Mouse (Mus musculus) ES-Bruce4 (cell line): ENCODE measurements around the gene Tbc1d7. TPM values are rescaled to one million over a fixed set of nuclear protein-coding genes. Genes with fewer than 3 reads are reported as not detected.

Experiments
- H3K27ac ChIP-seq: 2 replicates; pipeline ENCODE4 v1.5.1; 2012; ENCODE audit warnings: low read length, inconsistent platforms; ENCODE audit not compliant: insufficient read depth
- H3K27me3 ChIP-seq: 2 replicates; pipeline ENCODE4 v1.6.1; 2012; ENCODE audit warnings: mild to moderate bottlenecking, low read length, inconsistent platforms; ENCODE audit not compliant: control insufficient read depth, poor library complexity, insufficient read depth, severe bottlenecking
- H3K36me3 ChIP-seq: 2 replicates; pipeline ENCODE4 v1.6.1; 2012; ENCODE audit warnings: inconsistent platforms, mild to moderate bottlenecking, low read length, moderate library complexity; ENCODE audit not compliant: control insufficient read depth, poor library complexity, insufficient read depth, severe bottlenecking
- H3K4me1 ChIP-seq: one replicate; pipeline ENCODE4 v1.8.1; 2011; ENCODE audit warnings: low read length; ENCODE audit not compliant: control insufficient read depth, insufficient read depth
- H3K4me3 ChIP-seq: 2 replicates; pipeline ENCODE4 v1.5.1; 2011; ENCODE audit warnings: low read depth, mild to moderate bottlenecking, low read length
- H3K9ac ChIP-seq: 2 replicates; pipeline ENCODE4 v1.6.1; 2012; ENCODE audit warnings: low read depth, mild to moderate bottlenecking, inconsistent platforms; ENCODE audit not compliant: poor library complexity, severe bottlenecking
- H3K9me3 ChIP-seq: replicated peaks from 2 replicates; pipeline ENCODE4 v1.6.1; 2012; ENCODE audit warnings: mild to moderate bottlenecking, low read length, inconsistent platforms; ENCODE audit not compliant: control insufficient read depth, poor library complexity, insufficient read depth, severe bottlenecking
- CTCF ChIP-seq: IDR thresholded peaks from one replicate; pipeline ENCODE4 v1.8.1; 2011; ENCODE audit warnings: low read depth, low read length
- EP300 ChIP-seq: IDR thresholded peaks from 2 replicates; pipeline ENCODE4 v1.6.1; 2011; ENCODE audit warnings: low read depth, low read length; ENCODE audit not compliant: insufficient read depth
- POLR2A ChIP-seq: IDR thresholded peaks from one replicate; pipeline ENCODE4 v1.8.1; 2011; ENCODE audit warnings: low read length; ENCODE audit not compliant: insufficient read depth
- polyA plus RNA-seq: library from polyadenylated mRNA; stranded (reverse); fragments of >200 nt; gene quantifications from 2 replicates; pipeline ENCODE4 v1.2.4, GENCODE M21; 2011; ENCODE audit warnings: low read depth; ENCODE audit not compliant: missing spikeins, insufficient read depth, insufficient read length

The Tbc1d7 gene
- polyA plus RNA-seq, 1 experiment: 26.4 TPM

DNA sequence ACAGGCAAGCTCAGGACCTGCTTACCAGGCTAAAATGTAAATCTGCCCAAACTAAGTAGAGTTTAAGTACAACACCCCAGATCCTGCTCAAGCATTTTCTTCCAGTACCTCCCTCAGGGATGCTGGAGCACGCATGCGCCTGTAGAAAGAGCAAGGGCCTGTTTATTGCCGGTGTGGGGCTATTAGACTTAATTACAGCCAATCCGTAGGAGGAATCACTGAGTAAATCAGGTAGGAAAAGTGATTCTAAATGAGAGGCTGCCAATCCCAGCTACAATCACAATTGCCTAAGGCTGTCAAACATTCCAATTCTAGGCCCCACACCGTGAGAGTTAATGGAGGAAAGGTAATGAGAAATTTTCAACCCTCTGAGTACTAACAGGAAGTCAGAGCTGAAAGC is 13.0 kb downstream of the Tbc1d7 start:
- TF ChIP-seq CTCF (no peak), EP300 (no peak), POLR2A (no peak)
- Histone ChIP-seq H3K4me3 (no peak overlapping the region), H3K27ac (no peak overlapping the region), H3K9me3 (no peaks in the 10 kb centered on the region), H3K36me3 (no peaks in the 10 kb centered on the region), H3K4me1 (no peaks in the 10 kb centered on the region), H3K27me3 (no peaks in the 10 kb centered on the region), H3K9ac (no peak overlapping the region)

DNA sequence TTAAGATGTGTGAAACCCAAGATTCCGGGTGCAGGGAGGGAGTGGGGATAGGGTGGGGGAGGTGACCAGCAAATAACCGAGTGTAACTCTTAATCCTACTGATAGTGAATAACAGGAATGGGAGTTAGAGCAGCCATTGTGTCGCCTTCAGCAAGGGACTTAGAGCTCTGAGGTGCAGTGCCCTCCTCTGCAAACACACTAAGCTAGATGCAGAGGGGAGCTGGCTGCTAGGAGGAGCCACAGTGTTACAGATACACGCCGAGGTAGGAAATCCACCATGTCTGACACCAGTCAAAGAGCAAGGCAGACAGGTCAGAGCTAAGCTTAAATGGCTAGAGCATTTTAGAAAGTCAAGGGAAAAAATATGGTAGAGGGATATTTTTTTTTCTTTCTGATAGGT is 13.9 kb downstream of the Tbc1d7 start:
- Histone ChIP-seq H3K36me3 (no peaks in the 10 kb centered on the region), H3K9me3 (no peaks in the 10 kb centered on the region), H3K9ac (no peak overlapping the region), H3K27ac (no peak overlapping the region), H3K4me3 (no peak overlapping the region), H3K4me1 (no peaks in the 10 kb centered on the region), H3K27me3 (no peaks in the 10 kb centered on the region)
- TF ChIP-seq CTCF: no peak
- TF ChIP-seq POLR2A: no peak
- TF ChIP-seq EP300: no peak

DNA sequence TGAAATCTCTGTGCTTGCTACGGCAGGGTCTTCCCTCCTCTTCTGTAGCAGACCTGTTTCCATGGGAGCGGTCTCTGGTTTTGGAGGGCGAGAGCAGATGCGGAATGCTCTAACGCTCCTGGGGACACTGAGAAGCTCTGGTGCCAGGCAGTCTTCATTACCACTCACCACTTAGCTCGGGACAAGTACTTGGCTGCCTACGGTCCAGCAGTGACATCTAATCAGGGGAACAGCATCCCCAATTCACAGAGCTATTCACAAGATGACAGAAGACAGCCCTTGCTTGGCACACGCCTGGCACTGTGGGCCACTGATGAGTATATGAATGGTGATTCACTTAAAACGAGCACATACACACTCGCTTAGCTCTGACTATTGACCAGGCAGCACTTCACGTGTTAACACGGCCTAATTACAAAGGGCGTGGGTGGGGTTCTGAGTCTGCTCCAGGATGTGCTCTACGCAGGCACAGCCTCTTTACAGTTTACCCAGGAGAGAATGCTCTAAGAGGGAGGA is 19.2 kb downstream of the Tbc1d7 start:
- no peak overlapping the region for H3K27ac ChIP-seq
- no peaks in the 10 kb centered on the region for H3K36me3 ChIP-seq
- H3K4me1 ChIP-seq: no peaks in the 10 kb centered on the region
- no peak overlapping the region for H3K4me3 ChIP-seq
- no peaks in the 10 kb centered on the region for H3K9me3 ChIP-seq
- H3K27me3 ChIP-seq: no peaks in the 10 kb centered on the region
- H3K9ac ChIP-seq: no peak overlapping the region
- TF ChIP-seq CTCF: no peak
- TF ChIP-seq POLR2A: no peak
- TF ChIP-seq EP300: no peak

DNA sequence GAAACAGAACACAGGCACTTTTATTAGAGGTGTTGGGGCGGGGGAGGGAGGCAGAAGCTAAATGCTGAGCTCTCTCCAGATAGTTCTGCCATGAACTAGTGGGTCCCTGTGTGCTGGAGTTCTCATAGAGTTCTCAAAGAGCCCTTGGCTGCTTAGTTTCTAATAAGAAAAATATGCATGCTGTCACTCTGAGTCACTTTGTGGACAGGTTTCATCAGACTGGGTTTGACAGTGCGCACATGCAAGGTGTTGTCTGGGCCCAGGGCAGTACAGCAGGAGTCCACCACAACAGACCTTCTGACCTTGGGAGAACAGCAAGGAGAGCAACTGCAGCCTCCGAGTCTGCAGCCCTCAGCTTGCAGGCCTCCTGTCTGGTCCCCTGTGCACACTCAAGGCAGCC is 21.6 kb downstream of the Tbc1d7 start:
- TF ChIP-seq CTCF: no peak
- no peak for TF ChIP-seq EP300
- no peak for TF ChIP-seq POLR2A
- no peaks in the 10 kb centered on the region for H3K9me3 ChIP-seq
- H3K4me3 ChIP-seq: no peak overlapping the region
- no peak overlapping the region for H3K9ac ChIP-seq
- H3K27me3 ChIP-seq: no peaks in the 10 kb centered on the region
- no peaks in the 10 kb centered on the region for H3K4me1 ChIP-seq
- no peak overlapping the region for H3K27ac ChIP-seq
- no peaks in the 10 kb centered on the region for H3K36me3 ChIP-seq

DNA sequence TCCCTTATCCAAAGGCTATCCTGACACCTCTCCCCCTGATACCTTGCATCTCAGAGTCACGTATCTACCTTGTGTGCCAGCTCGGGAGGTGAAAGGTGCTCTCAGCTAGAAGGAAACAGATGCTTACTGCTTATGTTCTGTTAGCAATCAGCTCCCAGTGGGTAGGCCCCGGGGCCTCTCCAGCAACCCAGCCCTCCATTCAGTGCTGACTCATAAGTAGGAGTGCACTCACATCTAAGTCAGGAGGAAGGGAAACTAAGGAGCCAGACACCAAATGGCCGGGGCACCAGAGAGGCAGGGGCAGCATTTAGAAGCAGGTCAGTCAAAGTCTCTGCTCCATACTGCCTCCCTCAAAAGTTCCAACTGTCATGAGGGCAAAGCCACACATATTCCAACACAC is 22.6 kb downstream of the Tbc1d7 start:
- Histone ChIP-seq H3K27me3 (no peaks in the 10 kb centered on the region), H3K27ac (no peak overlapping the region), H3K9ac (no peak overlapping the region), H3K9me3 (no peaks in the 10 kb centered on the region), H3K36me3 (no peaks in the 10 kb centered on the region), H3K4me1 (no peaks in the 10 kb centered on the region), H3K4me3 (no peak overlapping the region)
- TF ChIP-seq POLR2A (no peak), EP300 (no peak), CTCF (no peak)

DNA sequence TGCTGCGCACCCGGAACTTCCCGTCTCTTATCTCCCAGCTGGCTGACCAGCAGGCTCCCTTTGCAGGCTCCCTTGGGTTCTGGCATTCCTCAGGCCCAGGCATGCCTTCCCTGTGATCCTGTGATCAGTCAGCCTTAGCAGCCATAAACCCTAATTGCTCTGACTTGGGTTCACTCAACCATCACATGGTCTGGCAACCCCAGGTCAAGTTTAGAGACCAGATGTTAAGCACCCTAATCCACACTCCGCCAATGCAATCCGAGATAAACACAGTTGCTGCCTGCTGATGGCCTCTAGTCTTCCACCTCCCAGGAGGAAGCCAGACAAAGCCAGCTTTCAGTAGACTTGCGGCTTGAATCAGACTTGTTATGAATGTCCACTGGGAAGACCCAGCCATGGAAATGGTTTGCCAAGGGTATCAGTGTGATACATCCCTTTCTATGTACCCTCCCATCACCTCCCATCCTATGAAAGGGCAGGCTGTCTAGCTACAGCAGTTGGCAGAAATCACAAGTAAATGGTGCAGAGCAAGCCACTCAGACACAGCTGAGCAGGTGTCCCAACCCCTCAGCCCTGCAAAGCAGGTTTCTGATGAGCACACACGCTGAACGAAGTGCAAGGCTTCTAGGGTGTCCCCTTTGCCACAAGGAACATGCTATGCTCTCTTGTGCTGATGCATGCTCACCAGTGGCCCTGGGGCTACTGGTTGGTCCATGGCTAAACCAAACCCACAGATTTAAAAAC is 24.6 kb downstream of the Tbc1d7 start:
- Histone ChIP-seq H3K4me3 (no peak overlapping the region), H3K4me1 (no peaks in the 10 kb centered on the region), H3K9me3 (no peaks in the 10 kb centered on the region), H3K27ac (no peak overlapping the region), H3K9ac (no peak overlapping the region), H3K27me3 (no peaks in the 10 kb centered on the region), H3K36me3 (no peaks in the 10 kb centered on the region)
- TF ChIP-seq CTCF (no peak), POLR2A (no peak), EP300 (no peak)
